Mouse (Mus musculus): ENCODE results near the gene Pou2f2.

Pou2f2 gene

GRCm38 (mm10) chr7:25145896-25146295, 33.6 kb downstream of the Pou2f2 start:
- peak; percentile 60 for DNase-seq (ENCODE audit: low read depth)

DNA sequence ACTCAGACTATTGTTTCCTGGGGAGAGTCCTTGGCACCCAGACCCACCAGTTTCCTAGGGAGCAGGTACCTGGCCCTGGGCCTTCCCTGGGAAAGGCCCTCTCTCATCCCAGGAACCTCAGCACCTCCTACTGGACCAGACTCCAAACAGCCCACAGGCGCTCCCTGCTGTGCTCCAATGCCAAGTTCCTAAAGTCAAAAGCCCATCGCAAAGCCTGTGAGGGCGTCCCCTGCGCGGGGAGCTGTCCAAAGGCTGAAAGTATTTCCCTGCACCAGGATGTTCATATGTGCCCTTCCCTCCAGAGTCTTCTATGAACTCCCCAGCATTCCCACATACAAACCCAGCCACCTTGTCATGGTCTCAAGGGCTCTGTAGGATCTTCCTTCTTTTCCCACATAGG, 37.8 kb downstream of the Pou2f2 start:
- peak; percentile 67 for DNase-seq (ENCODE audit: low read depth)

DNA sequence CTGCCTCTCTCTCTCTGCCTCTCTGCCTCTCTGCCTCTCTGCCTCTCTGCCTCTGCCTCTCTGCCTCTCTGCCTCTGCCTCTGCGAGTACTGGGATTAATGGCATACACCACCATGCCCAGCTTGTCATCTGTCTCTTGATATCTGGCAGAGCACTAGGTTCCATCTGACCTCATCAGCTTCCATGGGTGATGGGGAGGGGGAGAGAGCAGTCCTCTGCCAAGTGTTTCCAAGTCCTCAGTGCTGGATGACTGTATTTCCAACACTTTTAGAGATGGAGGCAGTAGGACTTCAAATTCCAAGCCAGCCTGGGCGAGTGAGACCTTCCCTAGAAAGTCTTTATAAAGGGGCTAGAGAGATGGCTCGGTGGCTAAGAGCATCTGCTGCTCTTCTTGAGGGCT, 42.0 kb downstream of the Pou2f2 start:
- no peak for DNase-seq (ENCODE audit: low read depth)

DNA sequence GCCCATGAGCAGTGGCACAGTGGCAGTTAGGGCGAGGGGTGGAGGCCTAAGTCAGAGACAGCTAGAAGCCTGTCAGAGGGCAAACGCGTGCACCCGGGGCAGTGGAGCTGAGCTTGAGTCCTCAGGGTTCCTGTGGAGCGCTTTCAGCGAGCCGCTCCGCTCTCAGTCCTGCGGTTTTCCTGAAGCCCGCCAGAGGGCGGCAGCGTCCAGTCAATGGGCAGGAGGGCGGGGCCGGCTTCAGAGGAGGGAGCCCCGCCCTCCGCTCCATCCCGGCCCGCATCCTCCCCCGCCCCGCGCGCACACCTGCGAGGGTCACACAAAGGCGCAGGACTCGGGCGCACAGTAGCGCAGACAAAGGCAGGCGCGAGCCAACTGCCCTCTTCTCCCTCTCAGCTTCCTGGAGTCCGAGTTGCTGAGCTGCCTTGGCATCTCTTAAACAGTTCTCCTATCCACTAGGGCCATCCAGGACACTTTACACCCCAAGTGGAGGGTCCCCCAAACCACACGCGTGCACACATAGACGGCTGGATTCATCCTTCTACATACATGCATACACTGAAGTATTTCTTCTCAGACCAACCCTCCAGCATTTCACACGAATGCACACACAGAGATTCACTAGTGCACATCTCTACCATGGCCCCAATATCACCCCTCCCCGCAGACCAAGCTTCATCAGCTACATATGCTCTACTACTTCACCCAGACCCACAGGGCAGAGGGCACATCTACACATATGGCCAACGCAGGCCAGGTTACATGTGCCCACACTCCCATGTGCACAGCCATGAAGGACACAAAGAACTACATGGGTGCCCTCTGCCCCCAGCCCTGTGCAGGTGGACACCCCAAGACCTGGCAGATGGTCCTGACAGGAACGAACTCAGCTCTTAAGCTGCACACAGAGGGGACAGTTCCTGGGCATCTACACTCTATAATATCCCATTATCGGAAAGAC, 46.2 kb downstream of the Pou2f2 start:
- peak; percentile 94 for DNase-seq (ENCODE audit: low read depth)

- DNase-seq (ENCODE audit: low read depth): peak; percentile 90
These were observed 47.1 kb downstream of the Pou2f2 start for GRCm38 (mm10) chr7:25132318-25132960.

DNA sequence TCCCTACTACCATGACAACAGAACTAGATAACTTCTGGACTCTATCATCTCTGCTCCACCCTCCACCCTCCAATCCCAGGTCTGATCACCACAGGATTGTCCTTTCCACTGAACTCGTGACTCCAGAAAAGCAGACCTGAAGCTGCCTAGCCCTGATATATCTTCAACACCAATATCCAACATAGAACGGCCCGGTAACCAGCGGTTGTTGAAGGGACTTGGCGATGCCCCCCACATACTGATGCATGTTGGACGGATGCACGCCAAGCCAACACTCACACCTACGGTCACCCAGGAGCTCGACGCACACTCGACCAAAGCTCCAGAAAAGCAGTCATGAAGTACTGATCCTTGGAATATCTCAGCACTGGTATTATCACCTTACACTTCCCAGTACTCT, 48.3 kb downstream of the Pou2f2 start:
- DNase-seq (ENCODE audit: low read depth): no peak

DNA sequence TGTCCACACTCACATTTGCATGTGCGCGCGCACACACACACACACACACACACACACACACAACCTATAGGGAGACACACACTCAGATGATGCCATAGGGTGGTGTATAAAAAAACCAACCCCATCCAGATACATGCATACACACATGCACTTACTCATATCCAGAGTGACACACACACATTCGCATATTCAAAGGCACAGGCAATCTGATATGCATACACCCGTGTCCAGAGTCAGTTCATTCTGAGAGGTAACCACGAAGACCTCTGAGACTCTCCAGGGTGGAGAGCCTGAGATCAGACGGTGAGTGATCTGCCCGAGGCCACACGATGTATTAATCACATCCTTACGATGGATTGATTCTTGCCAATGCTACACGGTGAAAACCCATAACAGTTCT, 49.0 kb downstream of the Pou2f2 start:
- peak; percentile 63 for DNase-seq (ENCODE audit: low read depth)

DNA sequence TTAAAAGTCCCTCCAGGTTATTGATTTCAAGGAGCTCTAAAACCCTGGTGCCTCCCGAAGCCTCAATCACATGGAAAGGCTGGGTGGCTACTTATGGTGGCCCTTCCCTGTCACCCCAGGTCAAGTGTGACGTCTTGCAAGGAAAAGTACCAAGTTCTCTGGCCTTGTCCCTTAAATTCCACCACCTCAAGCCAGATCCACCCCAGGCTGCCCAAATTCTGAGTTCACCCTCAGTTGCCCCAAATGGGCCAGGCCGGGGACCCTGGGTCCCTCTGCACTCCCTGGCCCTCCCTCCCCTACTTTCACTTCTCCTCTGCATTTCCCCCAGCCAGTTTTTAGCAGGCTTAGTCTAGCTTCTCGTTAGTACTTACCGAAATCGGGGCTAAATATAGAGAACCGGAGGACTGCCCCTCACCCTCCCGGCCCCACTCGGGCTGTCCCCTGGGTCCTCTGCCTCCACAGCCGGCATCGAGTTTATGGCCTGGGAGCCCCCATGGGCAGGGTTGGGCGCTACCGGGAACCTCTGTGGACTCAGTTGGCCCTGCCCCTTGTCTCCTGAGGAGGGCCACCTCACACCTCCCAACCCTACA, 50.0 kb downstream of the Pou2f2 start:
- no peak for DNase-seq (ENCODE audit: low read depth)

DNA sequence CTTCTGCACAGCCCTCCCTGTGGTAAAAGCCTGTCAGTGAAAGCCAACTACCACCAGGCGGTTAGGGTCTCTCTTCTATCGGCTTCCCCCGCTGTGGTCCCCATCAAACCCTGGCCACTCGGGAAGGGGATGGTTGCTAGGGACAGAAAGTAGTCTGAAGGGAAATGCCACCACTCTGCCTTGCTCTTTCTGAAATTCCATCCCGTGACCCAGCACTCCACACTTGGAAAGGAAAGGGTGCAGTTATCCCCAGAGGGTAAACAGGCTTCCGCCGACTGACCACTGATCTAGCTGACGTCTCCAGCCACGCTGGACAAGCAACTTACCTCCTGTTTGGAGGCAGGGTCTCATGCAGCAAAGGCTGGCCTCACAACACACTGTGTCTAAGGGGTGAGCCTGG, 51.6 kb downstream of the Pou2f2 start:
- no peak for DNase-seq (ENCODE audit: low read depth)

DNA sequence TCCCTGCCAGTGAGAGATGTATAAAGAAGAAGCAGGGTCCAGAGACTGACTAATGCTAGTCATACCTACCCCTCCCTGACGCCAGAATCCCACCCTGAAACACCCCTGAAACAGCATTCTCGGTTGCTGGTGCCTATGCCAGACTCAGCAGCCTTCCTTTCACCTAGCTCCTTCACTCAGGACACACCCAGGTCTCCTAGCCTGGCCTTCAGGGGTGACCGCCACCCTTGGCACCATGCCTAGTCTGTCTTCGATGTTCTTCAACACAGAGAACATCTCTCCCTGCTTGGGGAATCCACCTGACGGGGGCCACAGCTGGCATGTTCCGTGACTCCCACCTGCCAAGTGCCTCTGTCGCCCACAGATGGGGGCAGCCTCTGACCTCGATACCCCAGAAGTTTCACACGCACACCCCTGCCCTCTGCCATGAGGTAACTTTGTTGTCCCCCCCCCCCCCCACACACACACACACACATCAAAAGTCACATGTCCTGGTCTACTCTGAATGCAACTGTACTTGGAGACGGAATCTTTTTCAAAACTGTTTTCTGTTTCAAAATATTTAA, 53.7 kb downstream of the Pou2f2 start:
- no peak for DNase-seq (ENCODE audit: low read depth)

DNA sequence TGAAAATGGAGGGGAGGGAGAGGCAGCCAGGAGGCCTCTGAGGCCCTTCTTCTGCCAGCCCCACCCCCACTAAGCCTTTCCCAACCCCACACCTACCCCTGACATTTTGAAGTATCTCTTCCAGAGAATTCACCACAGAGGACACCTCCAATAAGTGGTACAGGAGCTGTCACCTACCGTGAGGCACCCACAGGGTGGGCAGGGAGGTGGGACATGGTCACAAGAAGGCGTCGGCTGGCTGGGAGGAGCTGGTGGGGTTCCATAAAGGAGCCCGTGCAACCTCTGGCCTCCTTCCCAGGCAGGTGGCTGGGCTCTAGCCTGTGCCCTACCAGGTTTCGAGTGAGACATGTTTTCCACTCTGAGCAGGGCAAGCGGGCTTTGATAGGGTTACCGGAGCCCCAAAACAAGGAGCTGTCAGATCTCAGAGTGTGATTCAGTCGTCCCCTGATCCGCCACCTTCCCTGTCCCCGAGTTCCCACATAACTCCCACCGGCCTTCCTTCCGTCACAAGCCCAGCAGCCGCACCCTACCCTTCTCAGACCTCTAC, 58.2 kb downstream of the Pou2f2 start:
- peak; percentile 54 for DNase-seq (ENCODE audit: low read depth)

GRCm38 (mm10) chr7:25120061-25120834, 59.3 kb downstream of the Pou2f2 start:
- peak; percentile 91 for DNase-seq (ENCODE audit: low read depth)

- DNase-seq (ENCODE audit: low read depth): no peak
These were observed 66.4 kb downstream of the Pou2f2 start for GRCm38 (mm10) chr7:25112956-25113603.

DNA sequence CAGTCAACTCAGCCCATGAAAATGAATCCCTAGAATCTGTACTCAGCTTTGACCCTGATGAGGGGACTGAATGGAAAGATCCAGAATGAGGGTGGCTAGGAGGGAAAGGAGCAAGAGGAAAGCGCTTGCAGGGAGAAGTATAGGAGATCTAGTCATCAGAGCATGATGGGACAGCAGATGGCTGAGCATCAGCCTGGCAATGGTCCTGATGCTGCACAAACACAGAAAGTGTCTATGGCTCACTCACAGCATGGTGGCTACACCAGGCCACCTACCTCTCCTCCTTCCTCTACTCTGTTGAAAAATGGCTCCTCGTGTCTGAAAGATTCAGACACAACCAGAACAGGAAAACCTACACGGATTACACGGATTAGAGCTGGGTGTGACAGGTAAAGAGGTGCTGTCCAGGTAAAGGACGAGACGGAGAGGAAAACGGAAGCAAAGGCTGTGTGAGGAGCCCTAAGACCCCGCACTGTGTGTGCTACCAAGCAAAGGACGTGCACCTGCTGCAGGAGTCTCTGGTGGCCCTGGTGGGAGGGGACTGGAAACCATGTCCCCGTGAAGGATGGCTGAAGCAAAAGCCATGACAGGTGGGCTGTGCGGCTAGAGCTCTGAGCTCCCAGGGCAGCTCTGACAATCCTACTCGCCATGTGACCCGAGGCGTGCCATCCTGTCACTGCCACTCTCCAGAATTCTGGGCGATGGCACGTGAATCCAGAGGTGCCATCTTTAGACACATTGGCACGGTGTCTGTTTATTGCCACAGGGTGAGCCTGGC, 67.2 kb downstream of the Pou2f2 start:
- DNase-seq (ENCODE audit: low read depth): no peak

DNA sequence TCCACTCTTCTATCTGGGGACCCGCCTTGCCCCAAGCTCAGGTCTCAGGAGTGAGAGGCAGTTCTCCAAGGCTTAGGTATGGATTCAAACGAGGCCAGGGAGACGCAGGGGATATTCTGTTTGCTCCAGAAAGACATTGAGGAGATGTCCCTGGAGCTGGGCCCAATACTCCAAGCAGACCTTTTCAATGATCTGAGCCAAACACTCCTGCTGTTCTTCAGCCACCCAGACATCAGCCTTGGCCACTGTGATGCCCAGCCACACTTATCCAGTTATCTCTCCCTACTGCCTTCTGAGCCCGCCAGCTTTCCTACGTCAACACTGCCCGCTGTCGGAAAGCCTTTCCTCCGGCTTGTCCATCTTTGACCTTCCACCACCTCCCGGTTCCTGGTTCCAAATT, 69.2 kb downstream of the Pou2f2 start:
- no peak for DNase-seq (ENCODE audit: low read depth)

DNA sequence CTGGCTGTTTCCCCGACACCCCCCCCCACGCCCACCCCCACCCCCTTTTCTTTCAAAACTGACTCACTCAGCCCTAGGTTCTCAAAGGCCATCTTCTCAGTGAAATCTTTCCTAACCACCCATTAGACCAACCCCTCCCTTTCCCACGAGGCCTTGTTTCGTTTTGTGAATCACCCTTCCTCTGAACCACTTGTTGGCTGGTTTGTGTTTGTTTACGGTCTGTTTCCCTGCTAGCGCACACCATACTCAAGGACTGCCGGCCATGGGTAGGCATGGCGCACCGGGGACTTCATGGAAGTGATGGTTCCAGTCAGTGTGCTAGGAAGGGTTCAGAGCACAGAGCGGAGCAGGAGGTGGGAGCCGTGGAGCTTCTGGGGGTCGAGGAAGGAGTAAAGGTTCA, 70.2 kb downstream of the Pou2f2 start:
- peak; percentile 51 for DNase-seq (ENCODE audit: low read depth)

DNA sequence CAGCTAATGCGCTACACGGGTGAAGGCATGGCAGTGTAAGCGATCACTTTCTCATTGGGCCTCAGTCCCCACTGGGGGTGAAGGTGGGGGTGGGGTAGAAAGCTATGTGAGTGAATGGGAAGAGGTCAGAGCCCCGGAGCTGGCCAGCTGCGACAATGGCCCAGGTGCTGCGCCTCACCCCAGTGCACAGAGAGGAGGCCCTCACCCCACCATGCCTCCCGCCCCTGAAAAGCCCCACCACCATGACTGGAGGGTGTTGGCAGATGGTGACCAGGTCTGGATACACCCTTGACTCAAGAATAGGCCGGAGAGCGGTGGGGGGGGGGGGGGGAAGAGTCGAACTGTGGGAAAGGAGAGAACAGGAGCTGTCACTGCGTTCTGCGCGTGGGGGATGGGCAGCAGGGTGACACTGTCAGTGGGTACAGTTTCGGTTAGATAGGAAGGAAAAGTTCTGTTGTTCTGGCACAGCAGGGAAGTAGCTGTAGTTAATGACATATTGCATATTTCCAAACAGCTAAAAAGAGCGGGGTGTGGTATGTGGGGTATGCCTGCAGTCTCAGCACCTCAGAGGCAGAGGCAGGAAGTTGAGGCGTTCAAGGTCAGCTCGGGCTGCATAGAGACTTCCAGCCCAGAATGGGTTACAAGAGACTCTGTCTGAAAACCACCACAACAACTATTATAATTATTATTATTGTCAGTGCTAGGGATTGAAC, 72.6 kb downstream of the Pou2f2 start:
- DNase-seq (ENCODE audit: low read depth): peak; percentile 58

DNA sequence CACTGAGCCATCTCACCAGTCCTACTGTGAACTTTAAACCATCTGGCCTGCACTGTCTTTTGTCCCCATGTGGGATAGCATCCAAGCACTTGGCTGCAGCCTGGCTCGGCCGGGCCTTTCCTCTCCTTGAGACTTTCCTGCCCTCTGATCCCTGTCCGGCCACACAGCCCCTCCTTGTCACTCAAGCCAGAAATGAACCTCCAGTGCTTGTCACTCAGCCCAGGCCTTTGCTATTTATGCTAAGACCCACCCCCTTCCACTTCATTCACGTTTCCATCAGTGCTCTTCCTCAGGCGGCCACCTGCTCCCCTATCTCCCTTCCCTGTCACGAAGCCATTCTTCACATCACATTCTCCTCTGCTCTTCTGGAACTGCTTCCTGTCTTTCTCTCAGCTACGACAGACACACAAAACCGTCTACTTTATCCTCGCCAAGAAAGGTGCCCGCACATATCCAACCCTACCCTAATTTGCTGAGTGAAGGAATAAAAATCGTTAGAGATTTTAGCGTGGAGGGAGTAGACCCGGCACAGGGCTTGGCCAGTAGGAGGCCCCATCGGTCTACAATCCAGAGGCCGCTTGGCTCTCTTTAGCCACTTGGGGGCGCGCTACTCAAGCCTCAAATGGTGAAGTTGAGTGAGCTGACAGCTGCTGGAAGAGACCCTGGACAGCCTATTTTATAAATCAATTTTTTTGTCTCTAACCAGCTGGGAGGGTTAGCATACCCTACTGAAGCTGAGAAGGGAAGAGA, 73.9 kb downstream of the Pou2f2 start:
- peak; percentile 96 for DNase-seq (ENCODE audit: low read depth)

GRCm38 (mm10) chr7:25099581-25099980, 79.9 kb downstream of the Pou2f2 start:
- no peak for DNase-seq (ENCODE audit: low read depth)
